Mouse (Mus musculus) urinary bladder, postnatal 25 days (tissue): ENCODE results near the gene Tex44.
A peak's percentile ranks its signal among the peaks of the same experiment; 100 is the strongest.
"Not testable (repeated sequence)": the region's sequence is repeated elsewhere in the genome, so short reads cannot be mapped to it uniquely, and the experiment has no call there.

ENCODE experiments used
- DNase-seq: peaks from one replicate; pipeline ENCODE4 v3.0.0; 2022; ENCODE audit warnings: low spot score

Gene Tex44

DNA sequence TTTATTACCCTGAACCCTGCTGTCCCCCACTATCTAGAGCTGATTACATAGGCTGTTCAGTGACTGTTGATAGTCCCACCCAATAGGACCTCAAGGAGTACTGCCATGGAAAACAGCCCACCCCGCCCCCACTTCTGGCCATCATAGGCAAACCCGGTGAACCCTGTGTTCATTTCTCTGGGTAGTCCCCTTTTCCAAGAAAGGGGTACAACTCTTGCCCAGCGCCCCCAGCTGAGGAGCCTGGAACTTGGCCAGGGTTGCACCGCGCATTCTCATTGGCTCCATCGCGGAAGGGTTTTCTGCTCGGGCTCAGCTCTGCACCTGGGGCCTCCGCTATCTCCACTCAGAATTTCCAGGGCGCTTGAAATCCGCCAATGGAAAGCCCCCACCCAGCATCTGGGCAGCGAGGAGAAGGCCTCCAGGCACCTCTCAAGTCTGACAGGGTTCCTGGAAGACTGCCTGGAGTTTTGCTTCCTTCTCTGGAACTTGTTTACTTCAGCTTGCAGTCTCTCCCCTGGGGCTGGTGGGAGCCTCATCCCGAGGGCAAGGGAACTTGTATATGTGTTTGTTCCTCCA is 21.6 kb downstream of the Tex44 start:
- no peak for DNase-seq

- no peak for DNase-seq
Observed at GRCm38 (mm10) chr1:86448272-86448671, 22.1 kb downstream of the Tex44 start.

GRCm38 (mm10) chr1:86449966-86450365 is 23.8 kb downstream of the Tex44 start:
- peak; percentile 30 for DNase-seq

DNA sequence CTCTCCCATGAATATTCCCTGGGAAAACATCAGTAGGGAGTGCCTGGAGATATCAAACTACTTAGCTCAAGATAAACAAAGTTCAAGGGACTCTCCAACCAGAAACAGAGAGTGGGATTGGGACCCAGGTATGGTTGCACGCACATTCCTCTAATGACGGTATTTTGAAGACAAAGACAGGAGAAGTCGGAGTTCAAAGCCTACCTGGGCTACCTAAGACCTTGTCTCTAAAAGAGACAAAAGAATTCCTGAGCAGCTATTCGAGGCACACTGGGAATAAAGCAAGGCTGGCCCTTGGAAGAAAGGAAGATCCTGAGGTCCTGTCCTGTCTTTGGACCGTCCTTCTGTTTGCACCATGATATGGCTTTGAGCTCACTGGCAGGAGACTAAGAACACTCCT is 26.6 kb downstream of the Tex44 start:
- DNase-seq, result no peak

- peak; percentile 19 for DNase-seq
Observed at GRCm38 (mm10) chr1:86456892-86457581, 30.9 kb downstream of the Tex44 start.

GRCm38 (mm10) chr1:86459371-86459770 is 33.2 kb downstream of the Tex44 start:
- DNase-seq, result no peak

DNA sequence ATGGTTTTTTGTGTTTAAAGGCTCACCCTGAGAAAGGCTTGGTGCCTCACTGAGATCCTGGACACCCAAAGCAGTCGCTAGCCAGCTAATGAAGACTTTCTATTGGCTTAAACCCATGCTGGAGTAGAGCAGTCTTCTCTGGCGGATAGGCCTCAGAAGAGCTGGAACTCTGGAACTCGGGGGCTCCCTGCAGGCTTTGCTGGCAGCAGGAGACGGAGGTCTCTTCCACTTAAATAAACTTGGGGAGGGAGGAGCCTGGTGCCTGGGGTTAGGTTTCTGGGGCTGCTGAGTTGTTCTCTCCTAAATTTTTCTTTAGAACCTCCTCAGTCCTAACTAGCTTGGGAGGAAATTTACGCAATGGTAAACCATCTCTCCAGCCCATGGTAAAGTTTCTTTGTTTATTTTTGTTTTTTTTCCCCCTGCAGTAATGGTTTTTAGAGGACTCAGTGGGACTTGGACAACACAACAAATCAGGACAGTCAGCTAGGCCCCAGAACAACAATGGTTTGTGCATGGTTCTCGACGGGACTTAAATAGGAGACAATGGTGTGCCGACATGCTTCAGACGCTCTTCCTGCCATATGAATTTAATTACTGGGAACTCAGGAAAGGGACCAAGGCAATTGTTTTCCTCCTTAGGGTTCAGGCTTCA is 38.2 kb downstream of the Tex44 start:
- DNase-seq, result no peak

GRCm38 (mm10) chr1:86464875-86465224 is 38.7 kb downstream of the Tex44 start:
- no peak for DNase-seq

DNA sequence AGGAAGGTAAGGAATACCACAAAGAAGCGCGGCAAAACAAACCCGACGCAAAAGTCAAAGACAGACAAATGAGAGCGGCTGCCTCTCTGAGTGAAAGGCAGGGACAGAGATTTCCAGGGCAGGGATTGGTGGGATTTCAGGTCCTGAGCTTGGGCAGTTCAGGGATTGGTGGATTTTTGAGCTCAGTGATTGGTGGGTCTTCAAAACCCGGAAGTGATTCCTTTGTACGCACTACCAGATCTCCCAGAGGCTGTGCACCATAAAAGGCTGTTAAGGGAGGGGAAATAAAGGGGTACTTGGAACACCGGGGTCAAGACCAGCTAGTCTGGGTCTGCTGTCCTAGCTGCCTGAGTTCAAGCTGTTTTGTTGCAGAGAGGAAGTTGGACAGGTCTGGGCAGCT is 41.3 kb downstream of the Tex44 start:
- no peak for DNase-seq

DNA sequence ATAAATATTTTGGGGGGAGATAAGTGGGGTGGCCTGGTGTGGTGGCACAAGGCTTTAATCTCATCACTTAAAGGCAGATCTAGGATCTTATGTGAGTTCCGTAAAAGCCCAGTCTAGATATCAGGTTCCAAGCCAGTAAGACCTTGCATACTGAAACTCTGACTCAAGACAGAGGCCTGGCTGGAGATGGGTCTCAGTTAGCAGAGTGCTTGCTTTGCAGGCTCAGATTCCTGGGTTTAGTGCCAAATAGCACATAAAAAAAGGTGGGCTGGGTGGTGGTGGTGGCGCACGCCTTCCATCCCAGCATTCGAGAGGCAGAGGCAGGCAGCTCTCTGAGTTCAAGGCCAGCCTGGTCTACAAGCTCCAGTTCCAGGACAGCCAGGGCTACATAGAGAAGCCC is 43.7 kb downstream of the Tex44 start:
- DNase-seq, result no peak

GRCm38 (mm10) chr1:86470519-86471181 is 44.5 kb downstream of the Tex44 start:
- DNase-seq, result peak; percentile 59

GRCm38 (mm10) chr1:86471504-86471961 is 45.4 kb downstream of the Tex44 start:
- DNase-seq, result not testable (repeated sequence)

DNA sequence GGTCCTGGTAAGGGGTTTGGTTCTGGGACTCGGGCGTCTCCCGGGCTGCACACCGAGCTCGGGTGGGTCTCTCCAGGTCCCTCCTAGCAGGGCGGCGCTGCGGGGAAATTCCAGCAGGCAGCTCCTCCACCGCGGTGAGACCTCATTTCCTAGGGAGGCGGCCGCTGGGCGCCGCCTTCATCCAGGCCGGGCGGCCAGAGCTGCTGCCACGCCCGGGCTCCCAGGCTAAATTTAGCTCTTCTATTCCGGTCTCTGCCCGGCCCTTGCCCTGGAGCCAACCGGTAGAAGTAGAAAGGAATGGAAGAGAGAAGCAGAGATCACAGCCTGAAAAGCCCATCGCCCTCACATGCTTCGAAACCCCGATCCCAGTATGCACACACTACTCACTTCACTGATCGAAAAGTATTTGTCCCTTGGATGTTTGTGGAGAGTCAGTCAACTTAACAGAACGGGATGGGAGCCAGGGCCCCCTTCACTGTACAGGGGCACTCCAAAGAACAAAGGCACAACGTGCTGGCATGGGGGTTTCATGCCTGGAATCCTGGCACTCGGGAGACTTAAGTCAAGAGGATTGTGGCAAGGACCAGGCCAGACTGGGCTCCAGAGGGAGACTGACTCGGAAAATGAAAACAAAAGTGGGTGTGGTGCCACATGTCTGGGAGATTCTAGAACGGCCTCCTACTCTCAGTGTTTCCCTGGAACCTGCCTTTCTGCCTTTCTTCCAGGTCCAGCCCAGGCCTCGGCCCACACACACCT is 46.2 kb downstream of the Tex44 start:
- peak; percentile 66 for DNase-seq

DNA sequence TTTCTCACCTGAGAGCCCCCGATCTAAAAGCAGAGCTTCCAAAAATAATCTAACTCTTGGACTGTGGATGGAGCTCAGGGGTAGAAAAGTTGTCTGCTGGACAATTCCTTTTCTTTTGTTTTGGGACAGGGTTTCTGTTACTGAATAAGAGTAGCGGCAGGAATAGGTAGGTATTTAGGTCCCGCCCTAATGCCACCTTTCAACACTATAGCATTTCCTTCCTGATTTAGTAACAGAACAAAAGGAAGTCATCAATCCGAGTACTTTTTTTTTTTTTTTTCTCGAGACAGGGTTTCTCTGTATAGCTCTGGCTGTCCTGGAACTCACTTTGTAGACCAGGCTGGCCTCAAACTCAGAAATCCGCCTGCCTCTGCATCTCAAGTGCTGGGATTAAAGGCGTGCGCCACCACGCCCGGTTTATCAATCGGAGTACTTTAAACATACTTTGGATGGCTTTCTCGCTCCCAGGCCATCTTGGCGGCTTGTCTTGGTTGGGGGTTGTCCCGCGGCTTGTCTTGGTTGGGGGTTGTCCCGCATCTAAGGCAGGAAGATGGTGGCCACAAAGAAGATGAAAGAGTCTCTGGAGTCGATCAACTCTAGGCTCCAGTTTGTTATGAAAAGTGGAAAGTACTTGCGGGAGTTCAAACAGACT is 47.1 kb downstream of the Tex44 start:
- no peak for DNase-seq
